In genomic region chr19:8941136-8941514, GRCm38 (mm10) we compare ENCODE assay signal across 8 mouse cellular contexts. TPM values are rescaled to one million over a fixed set of nuclear protein-coding genes. Genes with fewer than 3 reads are reported as not detected.
DNase-seq lines count a peak whose midpoint lies in the region; ATAC-seq and TF ChIP-seq lines count a peak whose summit lies in the region.

No protein-coding gene starts in this region.

- no peaks in the 10 kb centered on the region for H3K9me3 ChIP-seq in lung, embryonic 14.5 days (ENCODE audit: low read depth, low read length)
- H3K9me3 ChIP-seq in embryonic facial prominence, embryonic 14.5 days (ENCODE audit: control insufficient read depth, low read length): no peaks in the 10 kb centered on the region
- no peaks in the 10 kb centered on the region for H3K9me3 ChIP-seq in hindbrain, postnatal 0 days (ENCODE audit: low read length)
- H3K9me3 ChIP-seq in neural tube, embryonic 12.5 days: no peaks in the 10 kb centered on the region

- H3K9ac ChIP-seq in lung, embryonic 14.5 days: peak overlapping the region; percentile 58
- H3K9ac ChIP-seq in embryonic facial prominence, embryonic 14.5 days (ENCODE audit: low read depth, low read length): peak overlapping the region; percentile 66
- H3K9ac ChIP-seq in hindbrain, postnatal 0 days (replicated peaks; ENCODE audit: low read length): peak overlapping the region; percentile 94; the same call in 1 of the 2 replicates
- peak overlapping the region; percentile 57 for H3K9ac ChIP-seq in neural tube, embryonic 12.5 days

- 34% methylated on average over 10 of the region's 10 CpGs for WGBS in lung, embryonic 14.5 days
- WGBS in embryonic facial prominence, embryonic 14.5 days: 41% methylated on average over 10 of the region's 10 CpGs
- 37% methylated on average over 10 of the region's 10 CpGs for WGBS in hindbrain, postnatal 0 days
- 21% methylated on average over 10 of the region's 10 CpGs for WGBS in neural tube, embryonic 12.5 days

- peak overlapping the region; percentile 82 for H3K27ac ChIP-seq in lung, embryonic 14.5 days (ENCODE audit: low read depth)
- H3K27ac ChIP-seq in embryonic facial prominence, embryonic 14.5 days (replicated peaks; ENCODE audit: low read depth, low read length): peak overlapping the region; percentile 98
- H3K27ac ChIP-seq in hindbrain, postnatal 0 days: peak overlapping the region; percentile 70; the same call in 1 of the 2 replicates
- H3K27ac ChIP-seq in neural tube, embryonic 12.5 days: 0 out of 2 replicates have a peak overlapping the region, but pooled peaks have one; percentile 96

- no peak for DNase-seq in lung, embryonic 14.5 days
- no peak for DNase-seq in lung, postnatal 36 days
- DNase-seq in embryonic facial prominence, embryonic 14.5 days (ENCODE audit: low spot score): no peak
- no peak for DNase-seq in hindbrain, postnatal 0 days (ENCODE audit: low spot score)
- no peak for DNase-seq in right cerebral cortex, postnatal 25 days
- DNase-seq in kidney, adult 8-10 months: no peak

- peaks cover 62% of the 10 kb centered on the region for H3K36me3 ChIP-seq in lung, embryonic 14.5 days (ENCODE audit: insufficient read depth)
- peaks cover 65% of the 10 kb centered on the region for H3K36me3 ChIP-seq in embryonic facial prominence, embryonic 14.5 days (ENCODE audit: control insufficient read depth, insufficient read depth, low read length)
- peaks cover 11% of the 10 kb centered on the region; the same call in 1 of the 2 replicates for H3K36me3 ChIP-seq in hindbrain, postnatal 0 days (ENCODE audit: insufficient read depth, low read length)
- peaks cover 19% of the 10 kb centered on the region for H3K36me3 ChIP-seq in neural tube, embryonic 12.5 days

- peaks cover 15% of the 10 kb centered on the region for H3K4me1 ChIP-seq in lung, embryonic 14.5 days (ENCODE audit: insufficient read depth)
- H3K4me1 ChIP-seq in embryonic facial prominence, embryonic 14.5 days (ENCODE audit: control insufficient read depth, insufficient read depth, low read length): peaks cover 27% of the 10 kb centered on the region; the same call in 1 of the 2 replicates
- H3K4me1 ChIP-seq in hindbrain, postnatal 0 days (ENCODE audit: insufficient read depth, low read length): 0 out of 2 replicates have a peak, but pooled peaks cover 11% of the 10 kb centered on the region
- peaks cover 27% of the 10 kb centered on the region for H3K4me1 ChIP-seq in neural tube, embryonic 12.5 days

- H3K4me2 ChIP-seq in lung, embryonic 14.5 days: peak overlapping the region; percentile 82
- peak overlapping the region; percentile 61 for H3K4me2 ChIP-seq in embryonic facial prominence, embryonic 14.5 days (ENCODE audit: low read depth, low read length)
- peak overlapping the region; percentile 60 for H3K4me2 ChIP-seq in hindbrain, postnatal 0 days (ENCODE audit: low read depth, low read length)
- H3K4me2 ChIP-seq in neural tube, embryonic 12.5 days (replicated peaks): peak overlapping the region; percentile 75

- H3K27me3 ChIP-seq in lung, embryonic 14.5 days (ENCODE audit: insufficient read depth, low read length): no peaks in the 10 kb centered on the region
- no peaks in the 10 kb centered on the region for H3K27me3 ChIP-seq in embryonic facial prominence, embryonic 14.5 days (replicated peaks; ENCODE audit: control insufficient read depth, insufficient read depth, low read length)
- no peaks in the 10 kb centered on the region for H3K27me3 ChIP-seq in hindbrain, postnatal 0 days (ENCODE audit: insufficient read depth, low read length)
- H3K27me3 ChIP-seq in neural tube, embryonic 12.5 days (replicated peaks): no peaks in the 10 kb centered on the region

- TF ChIP-seq CTCF in lung, embryonic 14.5 days (IDR thresholded peaks at IDR 0.05; ENCODE audit: low read depth): no peak
- no peak for TF ChIP-seq CTCF in hindbrain, postnatal 0 days (IDR thresholded peaks at IDR 0.05; ENCODE audit: low read depth)

- ATAC-seq in lung, embryonic 14.5 days (ENCODE audit: insufficient read depth): peak; percentile 34; the same call in 1 of the 2 replicates
- no peak; the same call in 1 of the 2 replicates for ATAC-seq in embryonic facial prominence, embryonic 14.5 days (ENCODE audit: low read depth)
- peak; percentile 2 for ATAC-seq in hindbrain, postnatal 0 days
- ATAC-seq in neural tube, embryonic 12.5 days (ENCODE audit: low FRiP score, low read depth): peak; percentile 46
- ATAC-seq in inflammation-experienced regulatory T-cells, adult 6 months: no peak

- H3K4me3 ChIP-seq in lung, embryonic 14.5 days (ENCODE audit: low read depth, low read length): peak overlapping the region; percentile 96
- H3K4me3 ChIP-seq in embryonic facial prominence, embryonic 14.5 days (ENCODE audit: low read depth, low read length): peak overlapping the region; percentile 97
- peak overlapping the region; percentile 62 for H3K4me3 ChIP-seq in hindbrain, postnatal 0 days (ENCODE audit: low read length)
- H3K4me3 ChIP-seq in neural tube, embryonic 12.5 days: peak overlapping the region; percentile 94

RNA-seq across cellular contexts. Expression of gene Mta2, which starts 0.6 kb away (rescaled TPM):
- polyA plus RNA-seq in lung, embryonic 14.5 days (2014; fragmentation: Nextera tagmentation; extraction: Ambion mirVana): 44.0 and 52.1 TPM in 2 replicates
- polyA plus RNA-seq in embryonic facial prominence, embryonic 14.5 days (2014; fragmentation: Nextera tagmentation; extraction: Ambion mirVana): 39.7 and 43.6 TPM in 2 replicates
- total RNA-seq in hindbrain, postnatal 0 days (2014; rRNA removed): 65.1 and 71.4 TPM in 2 replicates
- polyA plus RNA-seq in hindbrain, postnatal 0 days (2015; fragmentation: Nextera tagmentation; extraction: Ambion mirVana): 75.2 and 78.8 TPM in 2 replicates
- polyA plus RNA-seq in neural tube, embryonic 12.5 days (2016; fragmentation: Nextera tagmentation; extraction: Ambion mirVana): 175 and 177 TPM in 2 replicates
- polyA plus RNA-seq in inflammation-experienced regulatory T-cells, adult 6 months (2017; shearing (Covaris generic)): 10 to 100 TPM; 78.8 to 96.7 (median 81.2) TPM

RNA-seq across cellular contexts. Expression of gene Eml3, which starts 11.8 kb away (rescaled TPM):
- polyA plus RNA-seq in lung, embryonic 14.5 days (2014; fragmentation: Nextera tagmentation; extraction: Ambion mirVana): 19.0 and 19.5 TPM in 2 replicates
- 18.2 and 20.4 TPM in 2 replicates for polyA plus RNA-seq in embryonic facial prominence, embryonic 14.5 days (2014; fragmentation: Nextera tagmentation; extraction: Ambion mirVana)
- total RNA-seq in hindbrain, postnatal 0 days (2014; rRNA removed): 8.3 and 8.6 TPM in 2 replicates
- 11.0 and 11.8 TPM in 2 replicates for polyA plus RNA-seq in hindbrain, postnatal 0 days (2015; fragmentation: Nextera tagmentation; extraction: Ambion mirVana)
- polyA plus RNA-seq in neural tube, embryonic 12.5 days (2016; fragmentation: Nextera tagmentation; extraction: Ambion mirVana): 14.1 and 14.3 TPM in 2 replicates
- polyA plus RNA-seq in inflammation-experienced regulatory T-cells, adult 6 months (2017; shearing (Covaris generic)): 10 to 100 TPM; 20.3 to 25.7 (median 20.4) TPM

RNA-seq across cellular contexts. Expression of gene Rom1, which starts 12.0 kb away (rescaled TPM):
- 0.73 and 1.3 TPM in 2 replicates for polyA plus RNA-seq in lung, embryonic 14.5 days (2014; fragmentation: Nextera tagmentation; extraction: Ambion mirVana)
- polyA plus RNA-seq in embryonic facial prominence, embryonic 14.5 days (2014; fragmentation: Nextera tagmentation; extraction: Ambion mirVana): 2.2 and 2.5 TPM in 2 replicates
- total RNA-seq in hindbrain, postnatal 0 days (2014; rRNA removed): 5.7 and 6.0 TPM in 2 replicates
- polyA plus RNA-seq in hindbrain, postnatal 0 days (2015; fragmentation: Nextera tagmentation; extraction: Ambion mirVana): 3.5 and 4.0 TPM in 2 replicates
- polyA plus RNA-seq in neural tube, embryonic 12.5 days (2016; fragmentation: Nextera tagmentation; extraction: Ambion mirVana): 2.1 and 2.3 TPM in 2 replicates
- 10 to 100 TPM in 1 of 3 experiments, 1 to 10 TPM in 2; 3.2 to 22.7 (median 3.4) TPM for polyA plus RNA-seq in inflammation-experienced regulatory T-cells, adult 6 months (2017; shearing (Covaris generic))

RNA-seq across cellular contexts. Expression of gene Tut1, which starts 12.5 kb away (rescaled TPM):
- polyA plus RNA-seq in lung, embryonic 14.5 days (2014; fragmentation: Nextera tagmentation; extraction: Ambion mirVana): 27.4 and 28.4 TPM in 2 replicates
- 24.7 and 27.8 TPM in 2 replicates for polyA plus RNA-seq in embryonic facial prominence, embryonic 14.5 days (2014; fragmentation: Nextera tagmentation; extraction: Ambion mirVana)
- 20.8 and 23.4 TPM in 2 replicates for total RNA-seq in hindbrain, postnatal 0 days (2014; rRNA removed)
- 16.0 and 16.2 TPM in 2 replicates for polyA plus RNA-seq in hindbrain, postnatal 0 days (2015; fragmentation: Nextera tagmentation; extraction: Ambion mirVana)
- 32.5 and 34.6 TPM in 2 replicates for polyA plus RNA-seq in neural tube, embryonic 12.5 days (2016; fragmentation: Nextera tagmentation; extraction: Ambion mirVana)
- polyA plus RNA-seq in inflammation-experienced regulatory T-cells, adult 6 months (2017; shearing (Covaris generic)): 10 to 100 TPM; 17.6 to 38.3 (median 35.3) TPM

RNA-seq across cellular contexts. Expression of gene B3gat3, which starts 21.0 kb away (rescaled TPM):
- 34.5 and 37.8 TPM in 2 replicates for polyA plus RNA-seq in lung, embryonic 14.5 days (2014; fragmentation: Nextera tagmentation; extraction: Ambion mirVana)
- polyA plus RNA-seq in embryonic facial prominence, embryonic 14.5 days (2014; fragmentation: Nextera tagmentation; extraction: Ambion mirVana): 42.3 and 42.4 TPM in 2 replicates
- 88.7 and 97.5 TPM in 2 replicates for total RNA-seq in hindbrain, postnatal 0 days (2014; rRNA removed)
- polyA plus RNA-seq in hindbrain, postnatal 0 days (2015; fragmentation: Nextera tagmentation; extraction: Ambion mirVana): 80.9 and 92.3 TPM in 2 replicates
- polyA plus RNA-seq in neural tube, embryonic 12.5 days (2016; fragmentation: Nextera tagmentation; extraction: Ambion mirVana): 84.2 and 91.5 TPM in 2 replicates
- polyA plus RNA-seq in inflammation-experienced regulatory T-cells, adult 6 months (2017; shearing (Covaris generic)): 10 to 100 TPM; 11.3 to 26.1 (median 20.0) TPM

Comparison
In these comparisons a context has a peak if more than half of its experiments do, and no peak if none do; other contexts are left out.
1. ATAC-seq: peak in lung, embryonic 14.5 days (single experiment), hindbrain, postnatal 0 days (single experiment) and neural tube, embryonic 12.5 days (single experiment); none in embryonic facial prominence, embryonic 14.5 days (single experiment) and inflammation-experienced regulatory T-cells, adult 6 months (single experiment).
2. Peak in every context shown above with its lines, with median percentiles within 50 percentile points of each other: H3K27ac ChIP-seq, H3K4me2 ChIP-seq, H3K4me3 ChIP-seq and H3K9ac ChIP-seq.